Mouse (Mus musculus) cerebellum, postnatal 25 days (tissue): Measurements from ENCODE around the gene Tapbp.
A peak's percentile ranks its signal among the peaks of the same experiment; 100 is the strongest.

Source experiments
- DNase-seq, 2 experiments: peaks; one replicate each; pipeline ENCODE4 v3.0.0; 2021; ENCODE audit warnings: mixed read lengths in 2 of 2

Gene Tapbp

GRCm38 (mm10) chr17:33948090-33948904, 32.6 kb downstream of the Tapbp start:
- no peak for DNase-seq

GRCm38 (mm10) chr17:33948905-33949537, 33.3 kb downstream of the Tapbp start:
- no peak for DNase-seq

GRCm38 (mm10) chr17:33950131-33950625, 34.5 kb downstream of the Tapbp start:
- DNase-seq: no peak

- peak; percentile 73 to 88 for DNase-seq
Measured at GRCm38 (mm10) chr17:33951021-33951946, 35.6 kb downstream of the Tapbp start, which contains the start of gene B3galt4. Gene B3galt4 (minus strand): TSS chr17:33951488.

- peak in 1 of 2 experiments; percentile 3 for DNase-seq
Measured at GRCm38 (mm10) chr17:33952015-33952414, 36.3 kb downstream of the Tapbp start.

- DNase-seq: no peak
Measured at GRCm38 (mm10) chr17:33952879-33953278, 37.2 kb downstream of the Tapbp start.

- DNase-seq: no peak
Measured at GRCm38 (mm10) chr17:33953310-33953709, 37.6 kb downstream of the Tapbp start.

GRCm38 (mm10) chr17:33953961-33954565, 38.4 kb downstream of the Tapbp start:
- no peak for DNase-seq

- no peak for DNase-seq
Measured at GRCm38 (mm10) chr17:33954646-33955554, 39.2 kb downstream of the Tapbp start.

- peak; percentile 96 for DNase-seq
Measured at GRCm38 (mm10) chr17:33955555-33956214, 40.0 kb downstream of the Tapbp start, which contains the start of the genes Vps52 and Rps18. Gene Vps52 (plus strand): TSS chr17:33955812. Gene Rps18 (minus strand): TSS chr17:33956001.

GRCm38 (mm10) chr17:33956336-33956735, 40.6 kb downstream of the Tapbp start:
- no peak for DNase-seq

- peak in 1 of 2 experiments; percentile 4 for DNase-seq
Measured at GRCm38 (mm10) chr17:33957493-33957892, 41.8 kb downstream of the Tapbp start.

GRCm38 (mm10) chr17:33958451-33958850, 42.8 kb downstream of the Tapbp start:
- DNase-seq: peak in 1 of 2 experiments; percentile 3

GRCm38 (mm10) chr17:33959135-33959534, 43.4 kb downstream of the Tapbp start:
- peak in 1 of 2 experiments; percentile 17 for DNase-seq

- peak in 1 of 2 experiments; percentile 10 for DNase-seq
Measured at GRCm38 (mm10) chr17:33959948-33960347, 44.2 kb downstream of the Tapbp start.

- DNase-seq: peak in 1 of 2 experiments; percentile 2
Measured at GRCm38 (mm10) chr17:33962876-33963275, 47.2 kb downstream of the Tapbp start.

GRCm38 (mm10) chr17:33965082-33965845, 49.6 kb downstream of the Tapbp start:
- no peak for DNase-seq

GRCm38 (mm10) chr17:33965846-33966550, 50.3 kb downstream of the Tapbp start:
- DNase-seq: no peak

- DNase-seq: peak; percentile 85 to 88
Measured at GRCm38 (mm10) chr17:33968489-33968888, 52.8 kb downstream of the Tapbp start.
